Mouse (Mus musculus) cortical plate, adult 2 months (tissue): ENCODE results near the gene Ncdn. TPM values are rescaled to one million over a fixed set of nuclear protein-coding genes. Genes with fewer than 3 reads are reported as not detected.

Experiments
- H3K27ac ChIP-seq: fragments of 200-500 bp; 2 replicates; pipeline ENCODE4 v1.5.1; 2012; ENCODE audit warnings: low read length, control low read depth, inconsistent platforms; ENCODE audit not compliant: insufficient read depth
- H3K4me1 ChIP-seq: fragments of 200-500 bp; 2 replicates; pipeline ENCODE4 v1.6.1; 2011; ENCODE audit warnings: low read length; ENCODE audit not compliant: control insufficient read depth, insufficient read depth
- H3K4me3 ChIP-seq: fragments of 200-500 bp; 2 replicates; pipeline ENCODE4 v1.5.1; 2011; ENCODE audit warnings: mild to moderate bottlenecking, low read length, control low read depth; ENCODE audit not compliant: insufficient read depth
- CTCF ChIP-seq: fragments of 200-500 bp; IDR thresholded peaks from 2 replicates; pipeline ENCODE4 v1.5.1; 2011; ENCODE audit warnings: mild to moderate bottlenecking, control low read depth, low read length; ENCODE audit not compliant: insufficient read depth; ENCODE audit errors: extremely low read depth
- POLR2A ChIP-seq: fragments of 200-500 bp; IDR thresholded peaks from 2 replicates; pipeline ENCODE4 v1.6.1; 2011; ENCODE audit warnings: mild to moderate bottlenecking, low read length, control low read depth; ENCODE audit not compliant: insufficient read depth; ENCODE audit errors: extremely low read depth
- polyA plus RNA-seq: library from polyadenylated mRNA; depleted of rRNA; stranded (reverse); fragments of >200 nt; gene quantifications from 2 replicates; pipeline ENCODE4 v1.2.3, GENCODE M21; 2012

Ncdn gene
- polyA plus RNA-seq, 1 experiment = 896 TPM

- Histone ChIP-seq H3K4me3 (no peak overlapping the region), H3K4me1 (no peaks in the 10 kb centered on the region; the same call in 1 of the 2 replicates), H3K27ac (no peak overlapping the region)
- no peak for TF ChIP-seq POLR2A
- no peak for TF ChIP-seq CTCF
Measured at GRCm38 (mm10) chr4:126773871-126774270, 20.6 kb upstream of the Ncdn start.

GRCm38 (mm10) chr4:126770831-126771230 is 17.6 kb upstream of the Ncdn start:
- Histone ChIP-seq H3K27ac (no peak overlapping the region), H3K4me1 (no peaks in the 10 kb centered on the region), H3K4me3 (no peak overlapping the region)
- TF ChIP-seq CTCF (no peak), POLR2A (no peak)

GRCm38 (mm10) chr4:126769800-126770563 is 16.7 kb upstream of the Ncdn start:
- TF ChIP-seq CTCF (no peak), POLR2A (no peak)
- no peaks in the 10 kb centered on the region for H3K4me1 ChIP-seq
- H3K27ac ChIP-seq = no peak overlapping the region
- no peak overlapping the region for H3K4me3 ChIP-seq

- no peaks in the 10 kb centered on the region for H3K4me1 ChIP-seq
- no peak overlapping the region for H3K4me3 ChIP-seq
- no peak overlapping the region for H3K27ac ChIP-seq
- TF ChIP-seq POLR2A (no peak), CTCF (no peak)
Measured at GRCm38 (mm10) chr4:126763483-126763882, 10.2 kb upstream of the Ncdn start.

GRCm38 (mm10) chr4:126762586-126763359 is 9.5 kb upstream of the Ncdn start:
- Histone ChIP-seq H3K4me3 (no peak overlapping the region), H3K27ac (no peak overlapping the region), H3K4me1 (no peaks in the 10 kb centered on the region)
- TF ChIP-seq POLR2A (no peak), CTCF (no peak)

GRCm38 (mm10) chr4:126759435-126759834 is 6.2 kb upstream of the Ncdn start:
- Histone ChIP-seq H3K4me1 (no peaks in the 10 kb centered on the region; the same call in 1 of the 2 replicates), H3K4me3 (no peak overlapping the region), H3K27ac (no peak overlapping the region)
- TF ChIP-seq POLR2A = no peak
- TF ChIP-seq CTCF = no peak

GRCm38 (mm10) chr4:126758299-126758698 is 5.1 kb upstream of the Ncdn start:
- Histone ChIP-seq H3K4me1 (peaks cover 2% of the 10 kb centered on the region; the same call in 1 of the 2 replicates), H3K27ac (no peak overlapping the region), H3K4me3 (no peak overlapping the region)
- no peak for TF ChIP-seq POLR2A
- no peak for TF ChIP-seq CTCF

- H3K4me1 ChIP-seq = peaks cover 2% of the 10 kb centered on the region; the same call in 1 of the 2 replicates
- no peak for TF ChIP-seq POLR2A
- no peak for TF ChIP-seq CTCF
- no peak overlapping the region for H3K27ac ChIP-seq
- no peak overlapping the region for H3K4me3 ChIP-seq
Measured at GRCm38 (mm10) chr4:126756766-126757165, 3.5 kb upstream of the Ncdn start.

- Histone ChIP-seq H3K27ac (no peak overlapping the region), H3K4me3 (no peak overlapping the region; the same call in 1 of the 2 replicates), H3K4me1 (peaks cover 4% of the 10 kb centered on the region; the same call in 1 of the 2 replicates)
- TF ChIP-seq CTCF (no peak), POLR2A (no peak)
Measured at GRCm38 (mm10) chr4:126754736-126755374, 1.6 kb upstream of the Ncdn start.

- Histone ChIP-seq H3K4me3 (peak overlapping the region; percentile 96), H3K27ac (no peak overlapping the region), H3K4me1 (peaks cover 4% of the 10 kb centered on the region; the same call in 1 of the 2 replicates)
- TF ChIP-seq CTCF (no peak), POLR2A (no peak)
Measured at GRCm38 (mm10) chr4:126754231-126754611, 983 bp upstream of the Ncdn start.
